Mouse (Mus musculus) ovary, postnatal 14 days (tissue): ENCODE data around the gene Bst2.

Experiments used
- DNase-seq: peaks from one replicate; pipeline ENCODE4 v3.0.0; 2022; ENCODE audit warnings: low spot score

The Bst2 gene

DNA sequence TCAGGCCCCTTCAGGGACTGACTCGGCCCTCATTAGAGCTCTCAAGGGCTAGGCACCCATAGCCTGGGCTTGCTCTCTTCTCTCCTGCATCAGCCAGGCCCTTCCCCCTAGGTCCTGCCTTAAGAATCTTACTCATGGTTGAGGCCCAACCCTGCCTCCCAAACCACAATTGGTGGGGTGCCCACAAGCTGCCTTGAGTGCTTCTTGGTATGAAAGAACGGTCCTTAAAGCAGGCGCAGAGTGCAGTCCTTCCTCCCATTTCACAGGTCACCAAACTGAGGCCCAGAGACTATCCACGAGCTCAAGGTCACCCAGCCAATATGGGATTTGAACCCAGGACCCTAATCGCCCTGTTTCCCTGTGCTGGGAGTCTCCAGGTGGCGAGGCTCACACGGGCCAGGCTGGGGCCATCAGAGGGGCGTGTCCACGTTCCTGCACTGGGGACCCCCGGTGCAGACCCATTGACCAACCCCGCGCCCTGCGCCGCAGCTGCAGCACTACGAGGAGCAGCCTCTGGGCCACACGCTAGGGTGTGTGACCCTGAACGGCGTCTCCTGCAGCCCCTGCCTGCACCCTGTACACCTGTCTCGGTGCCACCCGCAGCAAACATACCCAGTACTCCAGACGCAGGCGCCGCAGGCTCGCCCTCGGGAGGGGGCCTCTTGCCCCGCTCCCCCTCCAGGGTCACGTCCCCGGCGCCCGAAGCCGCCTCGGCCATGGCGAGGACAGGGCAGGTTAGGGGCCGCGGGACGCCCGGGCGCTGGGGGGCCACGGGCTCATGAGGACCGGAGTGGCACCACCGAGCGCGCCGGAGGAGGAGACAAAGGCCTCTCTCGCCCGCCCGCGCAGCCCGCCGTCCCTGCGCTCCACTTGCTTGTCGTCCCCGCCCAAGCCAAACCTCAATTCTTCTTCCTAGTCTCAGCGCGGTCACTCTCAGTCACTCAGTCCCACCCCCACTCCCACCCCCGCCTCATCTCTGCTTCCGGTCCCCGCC lies 51.8 kb downstream of the Bst2 start, which contains the start of gene Ano8:
Gene Ano8 (minus strand): TSS at position 822 of the 994 bp plus-strand sequence.
- DNase-seq: peak; percentile 62

DNA sequence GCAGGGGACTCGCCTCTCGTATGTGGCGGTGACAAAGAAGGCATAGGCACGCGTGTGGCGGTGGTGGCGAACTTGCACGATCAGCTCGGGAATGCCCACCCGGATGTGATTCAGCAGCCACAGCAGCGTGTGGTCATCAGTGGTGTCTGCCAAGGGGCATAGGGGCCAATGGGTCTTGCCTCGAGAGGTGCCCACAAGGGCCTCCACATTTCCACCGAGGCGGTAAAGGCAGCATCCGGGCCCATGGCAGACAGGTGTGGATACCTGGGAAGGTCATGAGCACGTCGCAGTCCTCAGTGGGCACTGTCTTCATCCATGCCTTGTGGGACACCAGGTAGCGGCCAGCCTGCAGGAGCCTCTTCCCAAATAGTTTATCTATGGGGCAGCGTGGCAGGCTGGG lies 52.5 kb downstream of the Bst2 start:
- DNase-seq: no peak
